Mouse (Mus musculus): ENCODE data around the gene Olfr545. TPM values are rescaled to one million over a fixed set of nuclear protein-coding genes. Genes with fewer than 3 reads are reported as not detected.

Gene Olfr545
- polyA plus RNA-seq (2015; fragmentation: Nextera tagmentation; extraction: Ambion mirVana): 0.04 TPM in 1 of 2 replicates, not detected in the other

DNA sequence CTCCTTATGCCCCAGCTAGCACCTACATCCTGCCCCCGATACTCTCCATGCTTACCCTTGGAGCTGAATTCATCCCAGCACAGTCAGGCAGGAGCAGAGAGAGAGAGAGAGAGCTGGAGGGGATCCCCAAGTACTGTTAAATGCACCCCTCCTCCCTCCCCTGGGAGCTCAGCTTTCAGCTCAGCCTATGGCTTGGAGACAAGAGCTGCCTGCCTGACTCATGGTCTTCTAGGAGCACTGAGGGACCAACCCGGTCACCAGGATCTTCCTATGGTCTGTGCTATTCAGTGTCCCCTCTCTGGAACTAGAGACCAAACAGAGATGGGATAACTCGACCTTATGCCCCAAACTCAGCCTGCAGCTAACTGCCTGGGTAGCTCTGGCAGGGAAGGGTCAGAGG lies at the start of gene Olfr545:
Gene Olfr545, minus strand, starts transcription at position 101 of the 400 bp plus-strand sequence.
- no peak within 1 kb of the TSS for H3K9ac ChIP-seq
- no peak within 1 kb of the TSS for H3K4me3 ChIP-seq
- WGBS: 63% methylated on average over 3 of the region's 3 CpGs
- H3K27me3 ChIP-seq: no peaks in the 10 kb centered on the region
- H3K4me1 ChIP-seq (replicated peaks): no peaks in the 10 kb centered on the region
- no peak within 1 kb of the TSS for H3K4me2 ChIP-seq
- ATAC-seq (replicated peaks; ENCODE audit: insufficient number of reproducible peaks, insufficient read depth, low FRiP score, low read depth): no peak
- no peaks in the 10 kb centered on the region for H3K36me3 ChIP-seq
- H3K27ac ChIP-seq: no peak within 1 kb of the TSS
- H3K9me3 ChIP-seq (replicated peaks): no peaks in the 10 kb centered on the region

DNA sequence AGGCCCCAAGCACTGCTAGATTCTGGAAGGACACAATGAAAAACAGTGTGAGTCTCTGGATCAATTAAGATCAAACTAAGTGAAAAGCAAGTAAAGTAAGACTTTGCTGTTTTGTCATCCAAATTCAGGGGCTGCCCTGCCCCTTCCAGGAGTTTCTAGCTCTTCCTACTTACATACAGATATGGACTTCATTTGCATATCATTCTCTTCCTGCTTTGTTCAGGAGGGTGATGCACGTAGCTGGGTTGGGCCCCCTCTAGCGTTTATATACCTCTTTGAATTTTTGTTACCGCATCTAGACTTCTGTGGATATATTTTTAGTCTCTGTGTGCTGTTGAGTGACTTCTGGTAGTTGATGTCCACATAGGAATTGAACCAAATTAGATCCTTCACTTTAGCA lies 41.9 kb upstream of the Olfr545 start:
- Histone ChIP-seq H3K4me2 (no peak overlapping the region), H3K4me3 (no peak overlapping the region), H3K4me1 (replicated peaks) (no peaks in the 10 kb centered on the region), H3K27ac (no peak overlapping the region), H3K9ac (no peak overlapping the region), H3K36me3 (no peaks in the 10 kb centered on the region), H3K9me3 (replicated peaks) (no peaks in the 10 kb centered on the region), H3K27me3 (no peaks in the 10 kb centered on the region)
- no peak for ATAC-seq (replicated peaks; ENCODE audit: insufficient number of reproducible peaks, insufficient read depth, low FRiP score, low read depth)
- WGBS: 43% methylated on average over 3 of the region's 3 CpGs

DNA sequence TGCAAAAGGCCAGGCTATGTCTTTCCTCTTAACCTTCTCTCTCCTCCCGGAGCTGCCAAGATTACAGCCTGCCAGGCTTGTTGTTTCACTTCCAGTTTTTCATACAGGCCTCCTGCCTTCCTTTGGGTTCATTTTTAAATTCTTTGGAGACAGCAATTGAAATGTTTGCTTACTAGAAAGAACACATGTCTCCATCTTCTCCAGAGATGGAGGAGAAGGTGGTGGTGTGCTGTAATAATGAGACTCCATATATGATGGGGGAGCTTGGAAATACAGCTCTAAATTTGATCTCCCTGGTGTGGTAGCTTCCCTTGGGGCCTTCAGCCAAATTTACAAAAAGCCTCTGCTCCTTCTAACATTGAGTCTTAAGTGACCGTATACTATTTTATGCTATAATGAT lies 41.2 kb upstream of the Olfr545 start, which contains the start of gene Olfr548-ps1:
Gene Olfr548-ps1, plus strand, starts transcription at position 301 of the 400 bp plus-strand sequence.
- no peaks in the 10 kb centered on the region for H3K27me3 ChIP-seq
- H3K36me3 ChIP-seq: no peaks in the 10 kb centered on the region
- H3K4me1 ChIP-seq (replicated peaks): no peaks in the 10 kb centered on the region
- no peak for ATAC-seq (replicated peaks; ENCODE audit: insufficient number of reproducible peaks, insufficient read depth, low FRiP score, low read depth)
- no peaks in the 10 kb centered on the region for H3K9me3 ChIP-seq (replicated peaks)
- no peak within 1 kb of the TSS for H3K4me3 ChIP-seq
- no peak within 1 kb of the TSS for H3K27ac ChIP-seq
- no peak within 1 kb of the TSS for H3K4me2 ChIP-seq
- 80% methylated on average over 2 of the region's 2 CpGs for WGBS
- no peak within 1 kb of the TSS for H3K9ac ChIP-seq

DNA sequence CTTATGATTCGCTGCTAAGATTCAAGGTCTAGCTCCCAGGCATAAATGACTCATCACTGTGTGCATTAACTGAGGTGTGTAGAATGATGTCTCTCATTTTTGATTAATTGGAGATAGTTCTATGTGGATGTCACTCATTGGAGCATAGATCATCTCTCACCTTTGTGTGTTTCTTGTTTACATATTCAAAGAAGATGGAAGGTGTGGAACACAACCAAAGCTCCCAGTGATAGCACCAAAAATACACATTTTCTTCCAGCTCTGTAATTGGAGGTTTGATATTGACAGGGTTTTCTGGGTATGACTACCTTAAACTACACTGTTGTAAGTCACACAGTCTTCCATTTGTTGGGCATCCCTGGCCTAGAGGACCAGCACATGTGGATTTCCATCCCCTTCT lies 35.1 kb upstream of the Olfr545 start, which contains the start of gene Olfr547:
Gene Olfr547, plus strand, starts transcription at position 301 of the 400 bp plus-strand sequence.
- Histone ChIP-seq H3K9me3 (replicated peaks) (no peaks in the 10 kb centered on the region), H3K4me2 (no peak within 1 kb of the TSS), H3K4me3 (no peak within 1 kb of the TSS), H3K4me1 (replicated peaks) (no peaks in the 10 kb centered on the region), H3K27me3 (no peaks in the 10 kb centered on the region), H3K27ac (no peak within 1 kb of the TSS), H3K9ac (no peak within 1 kb of the TSS), H3K36me3 (no peaks in the 10 kb centered on the region)
- 63% methylated on average over 1 of the region's 1 CpGs for WGBS
- ATAC-seq (replicated peaks; ENCODE audit: insufficient number of reproducible peaks, insufficient read depth, low FRiP score, low read depth): no peak

DNA sequence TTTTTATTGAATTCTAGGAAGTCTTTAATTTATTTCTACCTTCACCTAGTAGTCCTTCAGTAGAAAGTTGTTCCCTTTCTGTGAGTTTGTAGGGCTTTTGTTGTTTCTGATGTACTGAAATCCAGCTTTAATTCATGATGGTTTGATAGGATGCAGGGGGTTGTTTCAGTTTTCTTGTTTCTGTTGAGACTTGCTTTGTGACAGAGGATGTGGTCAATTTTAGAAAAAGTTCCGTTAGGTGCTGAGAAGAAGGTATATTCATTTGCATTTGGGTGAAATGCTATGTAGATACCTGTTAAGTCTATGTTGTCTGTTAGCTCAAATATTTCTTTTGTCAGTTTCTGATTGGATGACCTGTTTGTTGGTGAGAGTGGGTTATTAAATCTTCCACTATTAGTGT lies 29.7 kb upstream of the Olfr545 start:
- no peak overlapping the region for H3K27ac ChIP-seq
- H3K4me2 ChIP-seq: no peak overlapping the region

DNA sequence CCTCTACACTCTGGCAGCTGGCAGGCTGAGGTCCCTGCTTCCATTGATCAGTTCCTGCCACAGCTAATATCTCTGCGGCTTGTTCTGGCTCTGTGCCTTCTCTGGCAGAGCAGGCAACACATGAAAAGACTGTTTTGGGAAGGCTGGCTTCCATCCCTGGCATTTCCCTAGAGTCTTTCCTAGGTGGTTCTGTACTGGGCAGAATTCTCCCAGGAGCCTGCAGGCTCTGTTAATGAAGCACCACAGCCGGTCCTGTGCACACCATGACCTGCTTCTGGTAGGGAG lies 17.6 kb upstream of the Olfr545 start:
- Histone ChIP-seq H3K27ac (no peak overlapping the region), H3K9ac (no peak overlapping the region), H3K36me3 (no peaks in the 10 kb centered on the region), H3K4me3 (no peak overlapping the region), H3K9me3 (replicated peaks) (no peaks in the 10 kb centered on the region), H3K4me2 (no peak overlapping the region), H3K27me3 (peaks cover 8% of the 10 kb centered on the region), H3K4me1 (replicated peaks) (peaks cover 4% of the 10 kb centered on the region; the same call in 1 of the 2 replicates)
- no peak for ATAC-seq (replicated peaks; ENCODE audit: insufficient number of reproducible peaks, insufficient read depth, low FRiP score, low read depth)
- WGBS: 68% methylated on average over 2 of the region's 2 CpGs

More for the DNA sequence above, 29.7 kb upstream of the Olfr545 start:
- ATAC-seq (replicated peaks; ENCODE audit: insufficient number of reproducible peaks, insufficient read depth, low FRiP score, low read depth): no peak
- no peaks in the 10 kb centered on the region for H3K9me3 ChIP-seq (replicated peaks)
- no peak overlapping the region for H3K9ac ChIP-seq
- WGBS: 62% methylated on average over 1 of the region's 1 CpGs
- no peaks in the 10 kb centered on the region for H3K27me3 ChIP-seq
- no peak overlapping the region for H3K4me3 ChIP-seq
- no peaks in the 10 kb centered on the region for H3K36me3 ChIP-seq
- no peaks in the 10 kb centered on the region for H3K4me1 ChIP-seq (replicated peaks)

DNA sequence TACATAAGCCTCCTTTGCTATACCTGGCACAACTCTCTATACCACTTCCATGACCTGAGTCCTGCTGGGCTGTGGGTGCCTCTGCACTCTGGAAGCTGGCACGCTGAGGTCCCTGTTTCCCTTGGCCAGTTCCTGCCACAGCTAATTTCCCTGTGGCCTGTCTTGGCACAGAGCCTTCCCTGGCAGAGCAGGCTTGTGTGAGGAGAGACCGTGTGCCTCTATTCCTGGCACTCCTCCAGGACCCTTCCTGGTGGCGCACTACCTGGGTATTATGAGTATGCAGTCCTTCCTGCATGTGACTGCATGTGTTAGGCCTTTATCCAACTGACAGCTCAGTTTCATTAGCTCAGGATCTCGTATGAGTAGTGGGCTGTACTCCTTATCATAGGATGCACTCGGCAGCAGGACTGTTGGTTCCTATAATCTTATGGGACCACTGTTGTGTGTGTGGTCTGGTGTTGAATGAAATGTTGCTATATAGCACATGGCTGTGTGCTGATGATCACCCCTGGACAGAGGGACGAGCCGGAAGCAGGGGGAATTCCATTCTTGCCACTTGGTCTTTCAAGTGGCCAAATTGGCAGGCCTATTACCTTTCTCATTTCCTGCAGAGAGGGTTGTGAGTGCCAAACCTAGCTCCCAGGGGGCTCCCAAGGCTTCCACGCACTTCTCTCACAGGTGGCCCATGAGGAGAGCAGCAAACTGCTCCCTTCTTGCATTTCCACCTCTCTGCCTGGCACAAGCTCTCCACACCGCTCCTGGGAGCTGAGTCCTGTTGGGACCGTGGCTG lies 17.1 kb upstream of the Olfr545 start:
- no peaks in the 10 kb centered on the region for H3K9me3 ChIP-seq (replicated peaks)
- ATAC-seq (replicated peaks; ENCODE audit: insufficient number of reproducible peaks, insufficient read depth, low FRiP score, low read depth): no peak
- 39% methylated on average over 10 of the region's 10 CpGs for WGBS
- no peak overlapping the region for H3K27ac ChIP-seq
- H3K4me1 ChIP-seq (replicated peaks): peaks cover 4% of the 10 kb centered on the region; the same call in 1 of the 2 replicates
- no peaks in the 10 kb centered on the region for H3K36me3 ChIP-seq
- no peak overlapping the region for H3K4me2 ChIP-seq
- no peak overlapping the region for H3K9ac ChIP-seq
- H3K27me3 ChIP-seq: peaks cover 12% of the 10 kb centered on the region
- H3K4me3 ChIP-seq: no peak overlapping the region

DNA sequence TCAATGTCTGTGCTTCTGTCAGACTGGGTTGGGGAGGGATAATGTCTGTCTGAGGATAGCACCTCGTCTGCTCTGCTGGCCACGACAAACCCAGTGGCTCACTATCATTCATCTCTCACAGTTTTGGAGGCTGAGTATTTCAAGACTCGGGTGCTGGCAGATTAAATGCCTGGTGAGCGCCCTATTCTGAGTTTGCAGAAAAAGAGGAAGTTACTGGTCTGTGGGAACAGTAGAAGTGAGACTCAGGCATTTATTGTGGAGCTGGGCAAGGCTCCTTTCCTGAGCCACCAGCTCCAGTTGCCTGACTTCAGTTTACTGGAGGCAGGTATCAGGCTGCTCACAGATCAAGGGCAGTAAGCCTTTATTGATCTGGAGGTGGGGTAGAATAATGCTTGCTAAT lies 14.8 kb upstream of the Olfr545 start:
- no peak for ATAC-seq (replicated peaks; ENCODE audit: insufficient number of reproducible peaks, insufficient read depth, low FRiP score, low read depth)
- Histone ChIP-seq H3K27ac (no peak overlapping the region), H3K27me3 (peaks cover 12% of the 10 kb centered on the region), H3K4me2 (no peak overlapping the region), H3K9ac (no peak overlapping the region), H3K36me3 (no peaks in the 10 kb centered on the region), H3K4me3 (no peak overlapping the region), H3K9me3 (replicated peaks) (no peaks in the 10 kb centered on the region), H3K4me1 (replicated peaks) (peaks cover 4% of the 10 kb centered on the region; the same call in 1 of the 2 replicates)
- 40% methylated on average over 4 of the region's 4 CpGs for WGBS

DNA sequence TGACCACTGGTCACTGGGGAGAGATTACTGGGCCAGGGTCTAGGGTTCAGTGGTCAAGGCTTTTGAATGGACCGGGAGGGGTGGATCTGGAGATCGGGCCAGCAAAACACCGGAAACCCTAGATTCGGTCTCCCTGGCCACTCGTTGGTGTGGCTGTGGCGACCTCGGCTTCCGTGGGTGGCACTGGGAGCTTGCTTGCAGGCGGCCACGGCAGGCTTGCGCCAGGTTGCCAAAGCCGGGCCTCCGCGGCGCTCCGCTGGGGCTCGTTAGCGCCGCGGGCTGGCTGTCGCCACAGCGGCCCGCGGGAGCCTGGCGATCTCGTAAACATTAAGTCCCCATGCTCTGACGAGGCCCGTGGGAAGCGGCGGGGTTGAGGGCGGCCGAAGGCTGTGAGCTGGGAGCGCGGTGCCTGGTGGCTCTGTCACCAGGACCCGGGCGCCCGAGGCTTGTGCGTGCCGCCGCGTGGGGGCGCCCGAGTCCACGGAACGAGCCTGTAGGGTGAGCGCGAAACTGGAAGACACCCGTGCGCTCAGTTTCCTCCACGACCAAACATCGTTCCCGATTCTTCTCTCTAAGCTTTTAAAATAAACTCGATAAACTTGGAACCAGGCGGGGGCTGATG lies 13.6 kb upstream of the Olfr545 start:
- peaks cover 12% of the 10 kb centered on the region for H3K27me3 ChIP-seq
- H3K4me3 ChIP-seq: peak overlapping the region; percentile 55
- H3K9ac ChIP-seq: peak overlapping the region; percentile 73
- no peaks in the 10 kb centered on the region for H3K36me3 ChIP-seq
- no peaks in the 10 kb centered on the region for H3K9me3 ChIP-seq (replicated peaks)
- peak; percentile 84 for ATAC-seq (replicated peaks; ENCODE audit: insufficient number of reproducible peaks, insufficient read depth, low FRiP score, low read depth)
- peak overlapping the region; percentile 95 for H3K4me2 ChIP-seq
- H3K4me1 ChIP-seq (replicated peaks): peaks cover 4% of the 10 kb centered on the region; the same call in 1 of the 2 replicates
- 1% methylated on average over 54 of the region's 54 CpGs for WGBS
- no peak overlapping the region for H3K27ac ChIP-seq

DNA sequence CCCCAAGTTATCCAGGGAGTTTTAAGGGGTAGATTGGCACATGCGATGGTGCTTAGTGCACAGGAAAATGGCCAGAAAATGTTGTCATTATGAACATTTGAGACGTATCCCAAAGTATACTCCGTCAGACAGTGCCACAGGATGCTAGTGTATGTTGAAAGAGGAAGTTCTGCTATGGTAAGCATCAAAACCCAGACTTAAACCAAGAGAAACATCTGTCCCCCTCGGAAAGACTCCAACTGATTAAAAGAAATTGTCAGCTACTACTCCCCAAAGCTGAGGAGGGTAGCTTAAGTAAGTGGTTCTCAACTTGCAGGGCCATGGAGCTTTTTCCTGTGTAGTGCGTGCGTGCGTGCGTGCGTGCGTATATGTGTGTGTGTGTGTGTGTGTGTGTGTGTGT lies 12.6 kb upstream of the Olfr545 start:
- no peak for ATAC-seq (replicated peaks; ENCODE audit: insufficient number of reproducible peaks, insufficient read depth, low FRiP score, low read depth)
- H3K4me3 ChIP-seq: no peak overlapping the region
- peaks cover 4% of the 10 kb centered on the region; the same call in 1 of the 2 replicates for H3K4me1 ChIP-seq (replicated peaks)
- H3K4me2 ChIP-seq: no peak overlapping the region
- 86% methylated on average over 10 of the region's 10 CpGs for WGBS
- no peaks in the 10 kb centered on the region for H3K9me3 ChIP-seq (replicated peaks)
- no peak overlapping the region for H3K27ac ChIP-seq
- H3K36me3 ChIP-seq: no peaks in the 10 kb centered on the region
- no peak overlapping the region for H3K9ac ChIP-seq
- peaks cover 12% of the 10 kb centered on the region for H3K27me3 ChIP-seq

DNA sequence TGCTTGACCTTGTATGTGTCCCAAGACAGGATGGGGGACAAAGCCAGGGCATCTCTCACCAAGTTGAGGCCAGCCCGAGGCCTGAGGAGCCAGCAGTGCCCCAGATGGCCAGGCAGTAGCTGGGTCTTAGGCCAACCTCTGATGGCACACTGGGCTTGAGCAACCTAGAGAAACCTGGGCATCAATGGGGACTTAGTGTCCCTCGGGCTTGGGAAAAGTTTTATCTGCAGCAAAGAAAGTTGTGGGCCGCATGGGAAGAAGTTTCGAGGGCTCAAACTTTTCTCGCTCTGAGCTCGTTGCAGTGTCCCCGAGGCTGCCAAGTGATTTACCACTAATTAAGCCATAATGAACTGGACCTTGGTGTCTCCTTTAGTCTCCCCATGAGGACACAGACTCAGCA lies 10.4 kb upstream of the Olfr545 start:
- Histone ChIP-seq H3K27me3 (peaks cover 12% of the 10 kb centered on the region), H3K4me3 (no peak overlapping the region), H3K9me3 (replicated peaks) (no peaks in the 10 kb centered on the region), H3K4me1 (replicated peaks) (no peaks in the 10 kb centered on the region; the same call in 1 of the 2 replicates), H3K9ac (no peak overlapping the region), H3K27ac (no peak overlapping the region), H3K36me3 (no peaks in the 10 kb centered on the region), H3K4me2 (no peak overlapping the region)
- WGBS: 82% methylated on average over 7 of the region's 7 CpGs
- ATAC-seq (replicated peaks; ENCODE audit: insufficient number of reproducible peaks, insufficient read depth, low FRiP score, low read depth): no peak
